Comparison of ENCODE assay signal across 29 mouse cellular contexts in the genomic region with DNA sequence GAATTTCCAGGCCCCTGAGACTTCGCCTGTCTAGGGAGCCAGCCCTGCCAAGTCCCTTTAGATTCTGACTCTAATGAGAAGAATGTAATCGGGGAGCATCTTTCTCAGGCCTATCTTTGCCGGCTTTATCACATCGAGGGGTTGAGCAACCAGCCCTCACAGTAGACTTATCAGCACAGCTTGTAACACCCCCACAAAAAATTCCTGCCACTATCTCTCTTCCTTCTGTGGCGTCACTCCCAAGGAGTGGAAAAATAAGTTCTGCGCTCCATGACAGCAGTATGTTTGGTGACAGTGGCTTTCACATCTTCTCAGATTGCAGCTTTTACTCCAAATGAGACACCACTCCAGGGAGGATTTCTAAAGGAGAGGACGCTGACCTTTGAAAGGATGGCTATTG. TPM values are rescaled to one million over a fixed set of nuclear protein-coding genes. Genes with fewer than 3 reads are reported as not detected.
"Had no signal": no experiment of that assay in that cellular context is flagged by ENCODE, and none has a peak within 500 bp of the region (broad histone marks: within the 10 kb centered on the region; RNA-seq: fewer than 3 reads in every experiment).

No protein-coding gene starts in this region.

- DNase-seq: kidney, adult 18-20 months; kidney, adult 9 months; kidney, postnatal 25 days; liver, embryonic 13.5 days; lung, adult 2 months; lung, postnatal 14 days; lung, postnatal 4 days; midbrain, embryonic 14.5 days; right cerebral cortex, postnatal 4 days; thymus, postnatal 25 days had no signal

RNA-seq across cellular contexts. Expression of a gene that starts 2.8 kb away (rescaled TPM):
- total RNA-seq: liver, adult 2 months; megakaryocyte progenitor cell, adult 5-6 weeks; megakaryocyte-erythroid progenitor cell, adult 5-6 weeks had no signal
- polyA plus RNA-seq: inflammation-experienced regulatory T-cells, adult 6 months; large intestine, adult 2 months; limb, embryonic 11.5 days; liver, adult 2 months; liver, embryonic 13.5 days; liver, embryonic 16.5 days; lung, adult 2 months; lung, embryonic 16.5 days; midbrain, embryonic 11.5 days; neural tube, embryonic 11.5 days had no signal

RNA-seq across cellular contexts. Expression of a gene that starts 16.2 kb away (rescaled TPM):
- total RNA-seq: liver, adult 2 months; megakaryocyte progenitor cell, adult 5-6 weeks; megakaryocyte-erythroid progenitor cell, adult 5-6 weeks had no signal
- polyA plus RNA-seq: inflammation-experienced regulatory T-cells, adult 6 months; liver, adult 2 months; liver, embryonic 13.5 days; liver, embryonic 16.5 days had no signal

RNA-seq across cellular contexts. Expression of a gene that starts 26.0 kb away (rescaled TPM):
- total RNA-seq: left cerebral cortex, postnatal 10 days; left cerebral cortex, postnatal 36 days; liver, adult 2 months; megakaryocyte progenitor cell, adult 5-6 weeks; megakaryocyte-erythroid progenitor cell, adult 5-6 weeks; midbrain, postnatal 0 days had no signal
- polyA plus RNA-seq: inflammation-experienced regulatory T-cells, adult 6 months; intestine, embryonic 16.5 days; kidney, embryonic 16.5 days; limb, embryonic 11.5 days; limb, embryonic 14.5 days; liver, adult 2 months; liver, embryonic 13.5 days; liver, embryonic 16.5 days; lung, embryonic 16.5 days; midbrain, embryonic 11.5 days; midbrain, embryonic 14.5 days; midbrain, postnatal 0 days; neural tube, embryonic 11.5 days; neural tube, embryonic 14.5 days; stomach, embryonic 14.5 days had no signal

RNA-seq across cellular contexts. Expression of a gene that starts 48.8 kb away (rescaled TPM):
- total RNA-seq: liver, adult 2 months; megakaryocyte progenitor cell, adult 5-6 weeks; megakaryocyte-erythroid progenitor cell, adult 5-6 weeks; midbrain, postnatal 0 days had no signal
- polyA plus RNA-seq: inflammation-experienced regulatory T-cells, adult 6 months; intestine, embryonic 16.5 days; kidney, embryonic 16.5 days; large intestine, adult 2 months; limb, embryonic 11.5 days; liver, adult 2 months; liver, embryonic 13.5 days; liver, embryonic 16.5 days; lung, adult 2 months; lung, embryonic 16.5 days; midbrain, embryonic 11.5 days; midbrain, embryonic 14.5 days; midbrain, postnatal 0 days; neural tube, embryonic 11.5 days; neural tube, embryonic 14.5 days; stomach, embryonic 14.5 days; stomach, postnatal 0 days had no signal

RNA-seq across cellular contexts. Expression of a gene that starts 57.8 kb away (rescaled TPM):
- total RNA-seq: left cerebral cortex, postnatal 10 days; left cerebral cortex, postnatal 36 days; liver, adult 2 months; megakaryocyte-erythroid progenitor cell, adult 5-6 weeks had no signal
- polyA plus RNA-seq: inflammation-experienced regulatory T-cells, adult 6 months; limb, embryonic 11.5 days; midbrain, embryonic 11.5 days; midbrain, embryonic 14.5 days; midbrain, postnatal 0 days; neural tube, embryonic 11.5 days had no signal
